ENCODE assay signal across 8 mouse cellular contexts in genomic region chr9:25482322-25482998, GRCm38 (mm10). TPM values are rescaled to one million over a fixed set of nuclear protein-coding genes. Genes with fewer than 3 reads are reported as not detected.
DNase-seq lines count a peak whose midpoint lies in the region; ATAC-seq lines count a peak whose summit lies in the region.

No protein-coding gene starts in this region.

- ATAC-seq in heart, embryonic 11.5 days (replicated peaks; ENCODE audit: insufficient number of reproducible peaks, low FRiP score, low TSS enrichment), result no peak
- no peak for ATAC-seq in liver, embryonic 11.5 days (replicated peaks; ENCODE audit: low FRiP score)
- ATAC-seq in neural tube, embryonic 15.5 days (ENCODE audit: low FRiP score), result no peak

- intact Hi-C loops in heart, postnatal 25 days (cut with DNase I), result loop anchor here (2.0 to 5.0 kb wide), 4 partner anchors 90 to 330 kb away; partner anchors contain the start of gene Herpud2

- H3K36me3 ChIP-seq in heart, embryonic 11.5 days (ENCODE audit: control insufficient read depth, insufficient read depth, low read length), result no peaks in the 10 kb centered on the region
- H3K36me3 ChIP-seq in liver, embryonic 11.5 days (ENCODE audit: control insufficient read depth, insufficient read depth, low read length), result no peaks in the 10 kb centered on the region
- no peaks in the 10 kb centered on the region for H3K36me3 ChIP-seq in neural tube, embryonic 15.5 days

- peak overlapping the region; percentile 76; the same call in 1 of the 2 replicates for H3K9ac ChIP-seq in heart, embryonic 11.5 days (ENCODE audit: low read depth, low read length)
- H3K9ac ChIP-seq in liver, embryonic 11.5 days (ENCODE audit: low read depth, low read length), result no peak overlapping the region
- no peak overlapping the region for H3K9ac ChIP-seq in neural tube, embryonic 15.5 days (replicated peaks)

- 40% methylated on average over 22 of the region's 22 CpGs for WGBS in heart, embryonic 11.5 days (ENCODE audit: insufficient replicate concordance)
- WGBS in liver, embryonic 11.5 days, result 42% methylated on average over 22 of the region's 22 CpGs
- 49% methylated on average over 22 of the region's 22 CpGs for WGBS in neural tube, embryonic 15.5 days

- peak; percentile 96 for DNase-seq in heart, adult 11 months
- DNase-seq in heart, postnatal 25 days (ENCODE audit: low spot score), result no peak
- DNase-seq in R1 (ENCODE audit: low read depth, low spot score), result peak; percentile 12
- no peak for DNase-seq in liver, embryonic 11.5 days (ENCODE audit: low spot score)
- DNase-seq in spleen, postnatal 36 days (ENCODE audit: low spot score in 2 of 2), result no peak
- DNase-seq in T-cell, adult 2 months (ENCODE audit: low spot score), result no peak

- H3K27me3 ChIP-seq in heart, embryonic 11.5 days (ENCODE audit: control insufficient read depth, insufficient read depth, low read length), result no peaks in the 10 kb centered on the region
- peaks cover 5% of the 10 kb centered on the region; the same call in 1 of the 2 replicates for H3K27me3 ChIP-seq in liver, embryonic 11.5 days (replicated peaks; ENCODE audit: control insufficient read depth, insufficient read depth, low read length)
- H3K27me3 ChIP-seq in neural tube, embryonic 15.5 days (replicated peaks), result no peaks in the 10 kb centered on the region

- no peaks in the 10 kb centered on the region for H3K9me3 ChIP-seq in heart, embryonic 11.5 days (replicated peaks; ENCODE audit: control insufficient read depth, low read length)
- no peaks in the 10 kb centered on the region for H3K9me3 ChIP-seq in liver, embryonic 11.5 days (ENCODE audit: control insufficient read depth, low read length)
- H3K9me3 ChIP-seq in neural tube, embryonic 15.5 days (replicated peaks), result no peaks in the 10 kb centered on the region

- H3K4me1 ChIP-seq in heart, embryonic 11.5 days (ENCODE audit: control insufficient read depth, insufficient read depth, low read length), result peaks cover 38% of the 10 kb centered on the region
- peaks cover 8% of the 10 kb centered on the region for H3K4me1 ChIP-seq in liver, embryonic 11.5 days (replicated peaks; ENCODE audit: control insufficient read depth, insufficient read depth, low read length)
- peaks cover 54% of the 10 kb centered on the region for H3K4me1 ChIP-seq in neural tube, embryonic 15.5 days

- no peak overlapping the region for H3K27ac ChIP-seq in heart, embryonic 11.5 days (ENCODE audit: low read depth, low read length)
- no peak overlapping the region for H3K27ac ChIP-seq in liver, embryonic 11.5 days (ENCODE audit: low read depth, low read length)
- no peak overlapping the region for H3K27ac ChIP-seq in neural tube, embryonic 15.5 days (replicated peaks)

- peak overlapping the region; percentile 94 for H3K4me2 ChIP-seq in heart, embryonic 11.5 days
- H3K4me2 ChIP-seq in liver, embryonic 11.5 days, result peak overlapping the region; percentile 99
- H3K4me2 ChIP-seq in neural tube, embryonic 15.5 days, result peak overlapping the region; percentile 87

- H3K4me3 ChIP-seq in heart, embryonic 11.5 days (ENCODE audit: low read depth, low read length), result peak overlapping the region; percentile 68
- peak overlapping the region; percentile 69 for H3K4me3 ChIP-seq in liver, embryonic 11.5 days (ENCODE audit: low read depth, low read length)
- peak overlapping the region; percentile 85 for H3K4me3 ChIP-seq in neural tube, embryonic 15.5 days (replicated peaks)

RNA-seq across cellular contexts. Expression of gene Eepd1, which starts 1.1 kb away (rescaled TPM):
- total RNA-seq in heart, postnatal 25 days (2021), result 10 to 100 TPM; 16.8 to 21.2 TPM
- polyA plus RNA-seq in heart, embryonic 11.5 days (2014; fragmentation: Nextera tagmentation; extraction: Ambion mirVana), result 20.9 and 21.5 TPM in 2 replicates
- polyA plus RNA-seq in liver, embryonic 11.5 days (2014; fragmentation: Nextera tagmentation; extraction: Ambion mirVana), result 9.4 and 10.9 TPM in 2 replicates
- polyA plus RNA-seq in neural tube, embryonic 15.5 days (2015; fragmentation: Nextera tagmentation; extraction: Ambion mirVana), result 16.7 and 19.2 TPM in 2 replicates

Comparison
In these comparisons a context has a peak if more than half of its experiments do, and no peak if none do; other contexts are left out.
1. DNase-seq: peak in heart, adult 11 months (single experiment) and R1 (single experiment); none in heart, postnatal 25 days (single experiment), liver, embryonic 11.5 days (single experiment), spleen, postnatal 36 days (0 of 2) and T-cell, adult 2 months (single experiment).
2. Peak in every context shown above with its lines, with median percentiles within 50 percentile points of each other: H3K4me2 ChIP-seq and H3K4me3 ChIP-seq.